Mouse (Mus musculus) adrenal gland, postnatal 36 days (tissue): ENCODE measurements at regions not wholly inside any gene's neighbourhood (a gene's known extent, or its start where the extent isn't known, plus 50 kb on each side); places are given as distances from the start of the nearest gene placed in this dataset.
A peak's percentile ranks its signal among the peaks of the same experiment; 100 is the strongest.

Experiments
- DNase-seq, 2 experiments: peaks; one replicate each; pipeline ENCODE4 v3.0.0; 2021; ENCODE audit warnings: mixed read lengths in 1 of 2

GRCm38 (mm10) chr2:8562948-8563347 lies 1053.6 kb upstream of the Celf2 start:
- no peak for DNase-seq

DNA sequence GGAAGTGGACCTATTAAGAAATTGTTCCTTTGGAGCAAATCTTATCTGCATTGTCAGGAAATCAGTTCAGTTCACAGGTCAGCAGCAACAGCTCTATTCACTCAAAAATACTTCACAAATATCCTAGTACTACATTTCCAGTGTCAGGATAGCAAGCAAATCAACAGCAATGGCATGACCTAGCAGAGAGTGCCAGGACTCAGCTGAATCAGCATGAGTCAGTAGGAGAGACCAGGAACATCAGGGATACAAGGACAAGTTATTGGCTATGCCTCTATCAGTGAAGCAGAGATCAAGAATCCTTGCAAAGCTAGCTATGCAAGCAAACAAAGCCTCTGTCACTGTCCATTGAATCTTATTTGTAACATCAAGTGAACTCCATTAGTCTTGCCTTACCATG lies 1036.8 kb upstream of the Celf2 start:
- DNase-seq = peak; percentile 50 to 54

DNA sequence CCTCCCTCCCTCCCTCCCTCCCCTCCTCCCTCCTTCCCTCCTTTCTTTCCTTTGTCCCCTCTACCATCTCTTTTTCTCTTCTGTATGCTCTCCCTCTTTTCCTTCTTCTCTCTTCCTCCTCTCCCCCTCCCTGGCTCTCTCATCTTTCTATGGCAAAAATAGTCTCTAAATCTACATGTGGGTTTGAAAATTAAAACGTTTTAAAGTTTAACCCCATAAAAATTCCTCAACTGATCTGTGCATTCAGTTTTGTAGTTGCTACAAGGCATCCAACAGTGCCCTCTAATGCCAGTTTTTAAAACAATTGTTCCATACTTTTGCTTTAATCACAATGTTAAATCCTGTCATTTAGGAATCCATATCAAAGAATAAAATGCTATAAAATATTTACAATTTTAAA lies 1027.5 kb upstream of the Celf2 start:
- DNase-seq = no peak

- no peak for DNase-seq
Observed at GRCm38 (mm10) chr2:8498466-8498865, 989.1 kb upstream of the Celf2 start.

DNA sequence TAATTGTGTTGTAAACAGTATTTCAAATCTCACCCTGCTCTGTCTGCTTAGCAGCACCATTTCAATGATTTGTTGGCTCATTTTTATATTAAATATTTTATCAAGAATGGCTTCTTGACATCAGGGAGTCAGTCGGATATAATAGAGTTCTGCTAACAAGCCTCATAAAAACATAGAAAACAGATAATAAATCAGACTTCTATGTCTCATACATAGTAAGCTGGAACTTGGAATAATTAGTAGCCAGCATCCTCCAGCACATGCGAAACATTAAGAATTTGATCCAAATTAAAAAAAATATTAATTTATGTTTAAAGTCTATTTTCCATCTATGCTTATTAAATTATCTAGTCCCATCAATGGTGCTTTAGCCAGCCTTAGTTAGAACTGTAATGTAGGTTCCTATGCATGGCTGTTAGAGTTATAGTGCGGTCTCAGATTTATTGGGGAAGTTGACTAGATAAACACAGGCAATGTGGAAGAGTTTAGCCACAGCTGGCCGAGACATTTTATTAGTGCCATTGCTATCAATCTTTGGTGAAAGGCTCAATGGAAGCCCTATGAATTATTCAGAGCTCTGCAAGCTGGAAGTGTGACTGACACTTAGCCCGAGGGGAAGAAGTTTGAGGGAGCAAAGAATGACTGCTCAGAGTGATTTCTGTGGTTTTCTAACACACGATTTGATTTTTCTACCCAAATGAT lies 968.6 kb upstream of the Celf2 start:
- DNase-seq = no peak

GRCm38 (mm10) chr2:8470546-8470945 lies 961.2 kb upstream of the Celf2 start:
- DNase-seq = no peak

DNA sequence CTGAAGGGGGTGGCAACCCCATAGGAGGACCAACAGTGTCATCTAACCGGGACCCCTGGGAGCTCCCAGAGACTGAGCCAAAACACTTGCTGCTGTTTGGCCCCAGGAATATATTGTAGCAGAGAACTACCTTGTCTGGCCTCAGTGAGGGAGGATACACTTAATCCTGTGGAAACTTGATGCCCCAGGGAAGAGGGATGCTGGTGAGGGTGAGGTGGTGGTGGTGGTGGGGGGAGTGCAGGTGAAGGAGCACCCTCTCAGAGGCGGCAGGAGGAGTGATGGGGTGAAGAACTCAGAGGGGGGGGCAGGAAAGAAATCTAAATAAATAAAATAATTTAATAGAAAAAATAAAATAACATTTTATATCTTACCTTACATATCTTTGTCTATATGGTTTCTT lies 959.6 kb upstream of the Celf2 start:
- DNase-seq = no peak

DNA sequence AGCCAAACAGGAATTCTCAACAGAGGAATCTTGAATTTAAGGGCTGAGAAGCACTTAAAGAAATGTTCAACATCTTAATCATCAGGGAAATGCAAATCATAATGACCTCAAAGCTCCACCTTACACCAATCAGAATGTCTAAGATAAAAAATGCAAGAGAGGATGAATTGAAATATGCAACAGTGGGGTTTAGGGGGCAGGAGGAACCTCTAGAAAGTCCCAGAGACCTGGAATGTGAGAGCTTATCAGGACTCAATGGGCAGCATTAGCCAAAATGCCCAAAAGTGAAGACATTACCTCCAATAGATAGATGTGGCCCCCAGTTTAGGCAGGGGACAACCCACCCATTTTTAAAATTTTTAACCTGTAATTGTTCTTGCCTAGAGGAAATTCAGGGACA lies 959.0 kb upstream of the Celf2 start:
- DNase-seq = no peak

DNA sequence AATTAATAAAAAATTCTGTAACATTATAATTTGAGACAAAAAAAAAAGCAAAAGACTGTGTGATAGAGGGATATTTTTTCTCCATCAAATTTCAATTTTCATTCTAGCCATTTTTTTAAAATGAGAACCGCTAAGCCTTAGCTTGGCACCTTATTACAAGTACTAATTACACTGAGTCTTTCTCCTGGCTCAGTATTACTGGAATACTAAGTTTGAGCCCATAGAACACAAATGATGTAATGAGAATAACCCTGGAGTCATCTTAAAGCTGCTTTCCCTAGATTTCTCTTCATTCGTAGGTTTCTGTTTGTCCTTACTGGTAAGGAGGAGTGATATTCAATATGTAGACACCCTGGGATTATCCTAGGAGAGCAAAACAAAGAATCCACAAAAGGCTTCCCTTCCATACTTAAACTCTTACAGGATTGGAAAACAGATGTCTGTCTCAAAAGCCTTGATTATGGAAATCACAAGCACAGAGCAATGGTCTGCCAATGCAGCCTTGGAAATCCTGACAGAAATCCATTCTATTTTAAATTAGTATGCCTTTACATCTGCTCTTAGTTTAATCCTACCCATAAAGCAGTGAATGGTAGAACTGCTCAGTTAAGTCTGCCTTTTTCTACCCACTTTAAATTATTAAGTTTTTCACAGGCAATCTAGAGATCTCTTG lies 958.3 kb upstream of the Celf2 start:
- no peak for DNase-seq

- DNase-seq = no peak
Observed at GRCm38 (mm10) chr2:8452566-8453243, 943.3 kb upstream of the Celf2 start.

DNA sequence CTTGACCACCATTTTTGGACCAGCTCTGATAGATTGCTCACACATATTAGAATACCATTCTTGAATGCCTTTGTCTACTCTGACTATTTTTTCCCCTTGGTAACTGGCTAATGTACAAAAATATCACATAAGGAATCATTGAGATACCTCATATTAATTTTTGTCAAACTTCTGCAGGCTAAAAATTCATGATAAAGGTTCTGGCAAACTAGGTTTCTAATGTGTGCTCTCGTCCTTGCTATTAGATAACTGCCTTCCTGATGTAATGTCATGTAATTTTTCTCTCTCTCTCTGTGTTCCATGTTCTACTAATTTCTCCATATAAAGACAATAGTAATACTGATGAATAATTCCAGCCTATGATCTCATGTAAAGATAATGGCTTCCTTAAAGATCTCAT lies 931.9 kb upstream of the Celf2 start:
- no peak for DNase-seq

- DNase-seq = no peak
Observed at GRCm38 (mm10) chr2:8429652-8430343, 920.4 kb upstream of the Celf2 start.

GRCm38 (mm10) chr2:8428145-8428544 lies 918.8 kb upstream of the Celf2 start:
- DNase-seq = no peak

GRCm38 (mm10) chr2:8427720-8428119 lies 918.4 kb upstream of the Celf2 start:
- DNase-seq = no peak

DNA sequence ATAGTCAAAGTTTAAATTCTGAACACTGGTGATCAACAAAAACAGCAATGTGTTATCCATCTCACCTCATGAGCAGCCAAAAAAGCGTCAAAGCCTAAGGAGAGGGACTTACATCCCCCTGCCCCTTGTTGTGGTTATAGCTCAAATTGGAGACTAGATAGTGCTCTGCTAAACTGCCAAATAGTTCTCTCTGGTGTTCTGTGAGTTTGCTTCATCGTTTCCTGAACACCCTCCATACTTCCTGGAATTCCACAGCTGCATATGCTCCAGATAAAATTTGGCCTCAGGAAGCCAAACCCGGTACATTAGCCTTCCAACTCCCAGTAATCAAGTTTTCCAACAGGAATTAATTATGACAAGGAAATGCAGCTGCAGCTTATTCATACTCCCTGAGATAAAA lies 906.6 kb upstream of the Celf2 start:
- no peak for DNase-seq

DNA sequence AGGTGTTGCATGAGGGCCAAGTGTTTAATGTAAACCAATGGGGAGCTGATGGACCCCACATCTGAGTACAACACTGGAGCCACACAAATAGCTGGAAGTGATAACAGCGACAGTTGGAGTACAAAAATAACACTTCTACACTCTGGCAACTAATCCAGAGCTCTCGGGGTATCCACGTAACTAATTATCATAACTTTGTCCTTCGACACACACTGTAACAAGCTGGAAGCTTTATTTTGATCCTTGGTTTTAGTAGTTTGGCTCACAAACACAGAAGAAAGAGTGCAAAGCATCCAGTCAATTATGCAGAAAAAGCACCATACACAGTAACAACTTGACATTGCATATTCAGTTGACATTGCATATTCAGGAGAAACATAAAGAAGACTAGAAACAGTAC lies 884.8 kb upstream of the Celf2 start:
- DNase-seq = no peak

DNA sequence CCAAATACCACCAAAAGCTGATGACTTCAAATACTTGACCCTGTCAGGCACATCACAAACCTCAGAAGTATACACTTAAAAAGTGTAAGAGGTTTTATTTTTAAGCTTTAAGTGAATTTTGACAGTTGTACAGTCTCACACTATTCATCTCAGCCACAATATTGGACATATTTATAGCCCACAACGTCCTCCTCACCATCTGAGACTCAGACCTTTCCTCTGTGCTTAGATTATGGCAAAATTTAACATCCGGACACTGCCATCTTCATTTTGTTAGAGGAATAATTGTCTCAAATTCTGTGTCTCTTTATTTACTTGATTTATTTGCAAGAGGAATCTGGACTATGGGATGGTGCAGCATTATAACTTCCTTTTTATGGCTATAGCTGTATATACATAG lies 880.2 kb upstream of the Celf2 start:
- DNase-seq = no peak

- DNase-seq = peak in 1 of 2 experiments; percentile 2
Observed at GRCm38 (mm10) chr2:8380246-8380645, 870.9 kb upstream of the Celf2 start.

DNA sequence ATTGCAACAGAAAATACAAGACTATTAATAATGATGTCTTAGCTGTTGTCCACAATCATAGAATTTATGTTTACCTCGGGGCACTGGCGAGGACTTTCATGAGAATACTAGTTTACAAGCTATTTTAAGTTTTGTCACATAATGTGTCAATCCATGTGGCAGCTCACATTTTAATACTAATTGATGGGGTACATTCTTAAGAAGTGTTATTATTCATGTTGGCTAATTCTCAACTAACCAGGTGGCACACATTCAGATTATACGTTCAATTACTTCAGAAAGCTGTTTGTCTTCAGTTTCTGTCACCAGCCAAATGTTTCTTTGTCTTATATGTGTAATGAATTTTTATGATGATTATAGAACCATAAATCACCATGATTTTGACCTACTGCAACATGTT lies 870.2 kb upstream of the Celf2 start:
- no peak for DNase-seq

- DNase-seq = no peak
Observed at GRCm38 (mm10) chr2:8347867-8348266, 838.5 kb upstream of the Celf2 start.

GRCm38 (mm10) chr2:8344748-8345147 lies 835.4 kb upstream of the Celf2 start:
- DNase-seq = no peak

DNA sequence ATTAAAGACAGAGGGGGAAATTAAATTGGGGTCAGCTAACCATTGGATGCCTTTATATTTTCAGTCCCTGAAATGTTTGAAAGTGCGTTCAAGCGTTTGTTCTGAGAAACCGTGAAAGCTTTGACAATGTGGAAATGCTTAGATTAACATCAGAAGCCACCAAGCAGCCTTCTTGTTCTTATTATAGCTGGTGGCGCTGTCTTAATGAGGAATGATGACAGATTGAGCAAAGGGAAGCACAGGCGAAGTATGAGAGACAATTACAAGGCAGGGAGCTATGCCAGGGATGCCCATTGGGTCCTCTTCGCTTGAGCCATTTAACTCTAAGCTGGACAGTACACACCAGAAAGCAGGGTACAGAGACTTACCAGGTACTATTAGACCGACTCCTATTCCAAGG lies 828.9 kb upstream of the Celf2 start:
- no peak for DNase-seq

GRCm38 (mm10) chr2:8296001-8296400 lies 786.6 kb upstream of the Celf2 start:
- DNase-seq = no peak
